8 mouse cellular contexts compared by ENCODE assay signal in the genomic region with DNA sequence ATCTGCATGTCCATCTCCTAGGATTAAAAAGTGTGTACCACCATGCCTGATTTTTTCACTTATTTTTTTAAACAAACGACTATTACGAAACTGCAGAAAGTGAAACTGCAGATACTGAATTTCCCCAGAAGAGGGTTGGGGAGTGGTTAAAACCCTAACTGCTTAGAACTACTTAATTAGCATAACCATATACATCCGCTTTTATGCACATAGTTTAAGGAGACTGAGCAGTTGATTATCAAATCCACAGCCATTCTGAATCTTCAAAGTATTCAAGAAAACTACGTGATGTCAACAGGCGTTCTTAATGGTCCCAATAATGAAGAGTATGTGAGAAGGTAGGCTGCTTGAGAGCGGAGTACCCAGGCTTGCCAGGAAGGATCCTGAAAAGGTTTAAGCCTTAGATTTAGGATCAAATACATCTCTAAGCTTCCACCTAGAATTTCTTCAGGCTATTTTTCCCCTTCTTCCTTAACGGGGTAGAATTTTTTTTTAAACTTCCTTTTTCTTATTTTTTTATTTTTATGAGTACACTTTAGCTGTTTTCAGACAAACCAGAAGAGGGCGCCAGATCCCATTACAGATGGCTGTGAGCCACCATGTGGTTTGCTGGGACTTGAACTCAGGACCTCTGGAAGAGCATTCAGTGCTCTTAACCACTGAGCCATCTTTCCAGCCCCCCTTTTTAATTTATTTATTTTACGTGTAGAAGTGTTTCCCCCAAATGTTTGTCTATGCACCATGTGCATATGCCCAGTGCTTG. TPM values are rescaled to one million over a fixed set of nuclear protein-coding genes. Genes with fewer than 3 reads are reported as not detected.
DNase-seq lines count a peak whose midpoint lies in the region; ATAC-seq and TF ChIP-seq lines count a peak whose summit lies in the region.

No protein-coding gene starts in this region.

- no peak overlapping the region for H3K4me2 ChIP-seq in heart, embryonic 12.5 days

- H3K9me3 ChIP-seq in heart, embryonic 12.5 days (replicated peaks): no peaks in the 10 kb centered on the region
- H3K9me3 ChIP-seq in MEL (replicated peaks; ENCODE audit: insufficient read depth, low read length): no peaks in the 10 kb centered on the region

- no peak for TF ChIP-seq EP300 in MEL (IDR thresholded peaks at IDR 0.05; ENCODE audit: low read depth in 1 of 2, low read length in 2 of 2)

- peaks cover 49% of the 10 kb centered on the region for H3K79me2 ChIP-seq in MEL (ENCODE audit: control insufficient read depth, insufficient read depth, low read length, poor library complexity)
- H3K79me2 ChIP-seq in macrophage (ENCODE audit: inconsistent target): peaks cover 67% of the 10 kb centered on the region

- peaks cover 24% of the 10 kb centered on the region for H3K36me3 ChIP-seq in heart, embryonic 12.5 days
- H3K36me3 ChIP-seq in MEL (ENCODE audit: control insufficient read depth in 1 of 2, insufficient read depth in 2 of 2, low read length in 2 of 2) (peaks cover 22 to 35% of the 10 kb centered on the region in 2 experiments), macrophage (ENCODE audit: inconsistent target) (peaks cover 13% of the 10 kb centered on the region; the same call in 1 of the 2 replicates)

- no peaks in the 10 kb centered on the region for H3K27me3 ChIP-seq in heart, embryonic 12.5 days (replicated peaks)
- no peaks in the 10 kb centered on the region for H3K27me3 ChIP-seq in MEL (ENCODE audit: control insufficient read depth in 1 of 2, insufficient read depth in 2 of 2, low read length in 2 of 2)

- ATAC-seq in heart, embryonic 12.5 days (ENCODE audit: insufficient number of reproducible peaks, low FRiP score): no peak

- TF ChIP-seq CTCF in MEL (IDR thresholded peaks at IDR 0.05 in 2 of 3, conservative IDR thresholded peaks at IDR 0.05 in 1 of 3; ENCODE audit: control insufficient read depth in 1 of 3, insufficient read depth in 1 of 3, low read depth in 2 of 3, low read length in 3 of 3, poor library complexity in 1 of 3, severe bottlenecking in 1 of 3): peak; percentile 66 to 72 (median 72)

- WGBS in heart, embryonic 12.5 days: 74% methylated on average over 9 of the region's 9 CpGs
- 16% methylated on average over 9 of the region's 9 CpGs for WGBS in macrophage (ENCODE audit: missing documents)

- H3K4me3 ChIP-seq in heart, embryonic 12.5 days: no peak overlapping the region
- H3K4me3 ChIP-seq in MEL (ENCODE audit: control insufficient read depth in 1 of 2, insufficient read depth in 1 of 2, low read depth in 2 of 2, low read length in 2 of 2): peak overlapping the region in 1 of 2 experiments; percentile 12; a peak in 2 of 4 replicates
- peak overlapping the region; percentile 37 for H3K4me3 ChIP-seq in macrophage (ENCODE audit: inconsistent target)

- TF ChIP-seq RAD21 in MEL (IDR thresholded peaks at IDR 0.05; ENCODE audit: low read depth, low read length): peak; percentile 54

- DNase-seq in heart, adult 8-10 months (ENCODE audit: low spot score): peak; percentile 41
- DNase-seq in 3134 (ENCODE audit: extremely low read depth, insufficient read length, low spot score) (peak; percentile 26), MEL (ENCODE audit: low read depth, low spot score) (peak; percentile 79)
- peak; percentile 20 for DNase-seq in embryo, embryonic 9.5 days (ENCODE audit: extremely low spot score)
- DNase-seq in frontal cortex, postnatal 10 days (ENCODE audit: low spot score in 2 of 2): no peak
- DNase-seq in urinary bladder, postnatal 10 days (ENCODE audit: low spot score): no peak

- no peak overlapping the region for H3K27ac ChIP-seq in heart, embryonic 12.5 days (ENCODE audit: poor library complexity, severe bottlenecking)
- peak overlapping the region; percentile 68 for H3K27ac ChIP-seq in MEL (ENCODE audit: control insufficient read depth, low read depth, low read length)
- peak overlapping the region; percentile 89 for H3K27ac ChIP-seq in macrophage

- peaks cover 7% of the 10 kb centered on the region for H3K4me1 ChIP-seq in heart, embryonic 12.5 days (replicated peaks)
- peaks cover 22 to 23% of the 10 kb centered on the region in 2 experiments for H3K4me1 ChIP-seq in MEL (ENCODE audit: control insufficient read depth in 1 of 2, insufficient read depth in 2 of 2, low read length in 2 of 2)

- no peak; a peak in 1 of 4 replicates for TF ChIP-seq POLR2A in MEL (IDR thresholded peaks at IDR 0.05; ENCODE audit: control insufficient read depth in 1 of 2, insufficient read depth in 1 of 2, low read depth in 1 of 2, low read length in 2 of 2, poor library complexity in 1 of 2)

- no peak overlapping the region for H3K9ac ChIP-seq in heart, embryonic 12.5 days
- H3K9ac ChIP-seq in MEL (ENCODE audit: control insufficient read depth, low read depth, low read length, poor library complexity, severe bottlenecking): peak overlapping the region; percentile 42

TF ChIP-seq in MEL, 35 proteins besides CTCF, POLR2A, EP300 and RAD21 (continues in another document):
- no peak for TF ChIP-seq CHD2 (IDR thresholded peaks at IDR 0.05; ENCODE audit: low read length)
- TF ChIP-seq GABPA (IDR thresholded peaks at IDR 0.05; ENCODE audit: low read depth, low read length): no peak
- no peak for TF ChIP-seq E2F4 (IDR thresholded peaks at IDR 0.05; ENCODE audit: borderline replicate concordance, low read depth, low read length)
- 0 out of 2 replicates have a peak, but pooled peaks have one; percentile 52 for TF ChIP-seq TBP (IDR thresholded peaks at IDR 0.05; ENCODE audit: low read depth, low read length)
- TF ChIP-seq SMC3 (IDR thresholded peaks at IDR 0.05; ENCODE audit: low read depth, low read length): peak; percentile 69
- TF ChIP-seq TAL1 (IDR thresholded peaks at IDR 0.05; ENCODE audit: low read length): no peak
- TF ChIP-seq JUND (IDR thresholded peaks at IDR 0.05; ENCODE audit: low read depth, low read length): no peak; the same call in 1 of the 2 replicates
- TF ChIP-seq ZMIZ1 (IDR thresholded peaks at IDR 0.05; ENCODE audit: low read depth, low read length): no peak
- TF ChIP-seq RCOR1 (IDR thresholded peaks at IDR 0.05; ENCODE audit: low read depth, low read length): no peak
- TF ChIP-seq MAX (IDR thresholded peaks at IDR 0.05; ENCODE audit: low read length): no peak
- TF ChIP-seq MYB (IDR thresholded peaks at IDR 0.05; ENCODE audit: low read depth, low read length): no peak
- peak; percentile 38; the same call in 1 of the 2 replicates for TF ChIP-seq SIN3A (IDR thresholded peaks at IDR 0.05; ENCODE audit: low read length)
- TF ChIP-seq USF2 (IDR thresholded peaks at IDR 0.05; ENCODE audit: borderline replicate concordance in 1 of 2, insufficient read depth in 1 of 2, low read depth in 1 of 2, low read length in 2 of 2): no peak
- no peak; the same call in 1 of the 2 replicates for TF ChIP-seq MXI1 (IDR thresholded peaks at IDR 0.05; ENCODE audit: low read depth, low read length)
- 0 out of 2 replicates have a peak, but pooled peaks have one; percentile 10 for TF ChIP-seq CHD1 (IDR thresholded peaks at IDR 0.05; ENCODE audit: low read depth, low read length)
- peak; percentile 46 for TF ChIP-seq ZC3H11A (IDR thresholded peaks at IDR 0.05; ENCODE audit: low read depth, low read length)
- no peak for TF ChIP-seq POLR2AphosphoS5 (IDR thresholded peaks at IDR 0.05; ENCODE audit: borderline replicate concordance, low read depth, low read length)
- no peak for TF ChIP-seq TCF12 (IDR thresholded peaks at IDR 0.05; ENCODE audit: low read depth, low read length)
- no peak for TF ChIP-seq NELFE (IDR thresholded peaks at IDR 0.05; ENCODE audit: low read depth, low read length)
- peak; percentile 98 for TF ChIP-seq MYC (IDR thresholded peaks at IDR 0.05; ENCODE audit: low read depth, low read length)
- no peak for TF ChIP-seq UBTF (IDR thresholded peaks at IDR 0.05; ENCODE audit: borderline replicate concordance, insufficient read depth, low read depth, low read length)
- TF ChIP-seq ETS1 (IDR thresholded peaks at IDR 0.05; ENCODE audit: low read depth, low read length): 0 out of 2 replicates have a peak, but pooled peaks have one; percentile 9
- peak; percentile 43; the same call in 1 of the 2 replicates for TF ChIP-seq USF1 (IDR thresholded peaks at IDR 0.05; ENCODE audit: low read depth, low read length)
- TF ChIP-seq GATA1 (IDR thresholded peaks at IDR 0.05; ENCODE audit: low read depth, low read length): no peak
- no peak for TF ChIP-seq POLR2AphosphoS2 (IDR thresholded peaks at IDR 0.05; ENCODE audit: low read length)
- no peak for TF ChIP-seq ZKSCAN1 (IDR thresholded peaks at IDR 0.05; ENCODE audit: low read depth, low read length)
- no peak for TF ChIP-seq MAFK (IDR thresholded peaks at IDR 0.05; ENCODE audit: borderline replicate concordance, low read depth, low read length)
- no peak for TF ChIP-seq NRF1 (IDR thresholded peaks at IDR 0.05; ENCODE audit: insufficient read depth, low read depth, low read length, poor library complexity, severe bottlenecking)

RNA-seq across cellular contexts. Expression of a gene that starts 2.8 kb away (rescaled TPM):
- 1,000 to 10,000 TPM in 1 of 4 experiments, 100 to 1,000 TPM in 3; 958 to 1,060 (median 998) TPM for total RNA-seq in heart, adult 8-10 months (2022)
- 80.3 and 82.2 TPM in 2 replicates for polyA plus RNA-seq in heart, embryonic 12.5 days (2016; fragmentation: Nextera tagmentation; extraction: Ambion mirVana)
- total RNA-seq in MEL (2012; rRNA removed): 96.0 and 150 TPM in 2 replicates
- polyA plus RNA-seq in MEL (2012; ENCODE audit: insufficient read depth in 1 of 2, insufficient read length in 2 of 2, low read depth in 1 of 2, low replicate concordance in 2 of 2, missing spikeins in 1 of 2): 100 to 1,000 TPM in 1 of 2 experiments, not detected in 1; 125 TPM
- total RNA-seq in macrophage (2018; cell fraction: chromatin; rRNA removed): 10 to 100 TPM in 14 of 26 experiments, 1 to 10 TPM in 12; 3.8 to 16.4 (median 10.3) TPM
- total RNA-seq in macrophage (2018; cell fraction: cytosol; rRNA removed): 1 to 10 TPM; 4.2 to 8.3 (median 6.2) TPM
- total RNA-seq in macrophage (2018; cell fraction: nucleus; rRNA removed): 10 to 100 TPM in 4 of 26 experiments, 1 to 10 TPM in 22; 3.2 to 13.5 (median 7.2) TPM
- polyA plus RNA-seq in macrophage (2018): 4.4 to 6.7 TPM (median 5.4 TPM) in 3 replicates

RNA-seq across cellular contexts. Expression of a gene that starts 3.9 kb away (rescaled TPM):
- total RNA-seq in heart, adult 8-10 months (2022): 1 to 10 TPM; 8.4 to 9.5 (median 8.7) TPM
- polyA plus RNA-seq in heart, embryonic 12.5 days (2016; fragmentation: Nextera tagmentation; extraction: Ambion mirVana): 26.9 and 30.1 TPM in 2 replicates
- total RNA-seq in MEL (2012; rRNA removed): 34.1 and 41.4 TPM in 2 replicates
- polyA plus RNA-seq in MEL (2012; ENCODE audit: insufficient read depth in 1 of 2, insufficient read length in 2 of 2, low read depth in 1 of 2, low replicate concordance in 2 of 2, missing spikeins in 1 of 2) (10 to 100 TPM in 1 of 2 experiments, not detected in 1; 96.5 TPM), macrophage (2018) (11.1 to 14.4 TPM (median 13.4 TPM) in 3 replicates)
- 100 to 1,000 TPM in 23 of 26 experiments, 10 to 100 TPM in 3; 91.1 to 162 (median 121) TPM for total RNA-seq in macrophage (2018; cell fraction: chromatin; rRNA removed)
- 10 to 100 TPM; 10.9 to 17.2 (median 12.6) TPM for total RNA-seq in macrophage (2018; cell fraction: cytosol; rRNA removed)
- total RNA-seq in macrophage (2018; cell fraction: nucleus; rRNA removed): 100 to 1,000 TPM in 1 of 26 experiments, 10 to 100 TPM in 25; 47.7 to 111 (median 65.2) TPM

Comparison
In these comparisons a context has a peak if more than half of its experiments do, and no peak if none do; other contexts are left out.
1. DNase-seq: peak in heart, adult 8-10 months (single experiment), 3134 (single experiment), MEL (single experiment) and embryo, embryonic 9.5 days (single experiment); none in frontal cortex, postnatal 10 days (0 of 2) and urinary bladder, postnatal 10 days (single experiment).